Mouse (Mus musculus): ENCODE results near the gene Selenoo. TPM values are rescaled to one million over a fixed set of nuclear protein-coding genes. Genes with fewer than 3 reads are reported as not detected.

Selenoo gene
- polyA plus RNA-seq, 1 experiment: 27.7 TPM

DNA sequence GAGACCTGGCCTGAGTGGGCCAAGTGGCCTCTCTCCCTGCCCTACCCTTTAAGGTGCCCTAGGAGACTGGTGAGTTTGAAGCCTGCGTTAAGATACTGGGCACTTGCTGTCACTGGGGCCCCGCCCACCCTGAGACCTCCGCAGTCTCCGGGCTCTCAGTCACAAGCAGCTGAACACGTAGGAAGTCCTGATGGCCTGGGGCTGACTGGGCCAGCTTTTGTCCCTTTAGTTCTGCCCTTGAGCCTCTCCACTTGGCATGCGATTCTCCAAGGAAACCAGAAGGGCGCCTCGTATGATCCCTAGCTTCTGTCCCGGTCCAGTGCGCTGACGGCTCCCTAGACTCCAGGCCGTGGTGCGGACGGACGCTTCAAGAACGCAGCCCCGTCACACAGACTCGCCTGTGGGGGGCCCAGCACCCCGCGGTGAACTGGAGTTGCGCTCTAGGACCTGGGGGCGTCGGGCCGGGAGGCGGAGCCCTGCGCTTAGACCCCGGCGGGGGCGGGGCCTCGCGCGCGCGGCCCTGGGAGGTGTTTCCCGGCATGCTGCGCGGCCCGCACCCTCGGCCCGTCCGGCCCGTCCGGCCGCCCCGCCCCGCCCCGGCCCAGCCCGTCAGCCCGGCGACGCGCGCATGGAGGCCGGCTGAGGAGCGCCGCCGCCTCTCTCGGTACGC, 13.3 kb upstream of the Selenoo start:
- Histone ChIP-seq H3K27ac (ENCODE audit: insufficient read depth, low read length) (peak overlapping the region; percentile 70), H3K27me3 (ENCODE audit: control insufficient read depth, insufficient read depth, low read length) (no peaks in the 10 kb centered on the region), H3K4me3 (ENCODE audit: extremely low read depth, insufficient read depth, insufficient read length) (peak overlapping the region; percentile 76), H3K36me3 (ENCODE audit: control insufficient read depth, insufficient read depth, low read length) (no peaks in the 10 kb centered on the region), H3K4me1 (ENCODE audit: control insufficient read depth, insufficient read depth, insufficient read length) (peaks cover 14% of the 10 kb centered on the region; the same call in 1 of the 2 replicates)
- peak; percentile 52 to 82 for DNase-seq (ENCODE audit: low read depth in 1 of 2, low spot score in 2 of 2)
- TF ChIP-seq POLR2A (IDR thresholded peaks at IDR 0.05; ENCODE audit: low read depth, low read length) (peak; percentile 52), CTCF (IDR thresholded peaks at IDR 0.05; ENCODE audit: extremely low read depth, insufficient read depth, insufficient read length, insufficient replicate concordance) (no peak)
- under 1% methylated on average over 45 of the region's 59 CpGs for WGBS

DNA sequence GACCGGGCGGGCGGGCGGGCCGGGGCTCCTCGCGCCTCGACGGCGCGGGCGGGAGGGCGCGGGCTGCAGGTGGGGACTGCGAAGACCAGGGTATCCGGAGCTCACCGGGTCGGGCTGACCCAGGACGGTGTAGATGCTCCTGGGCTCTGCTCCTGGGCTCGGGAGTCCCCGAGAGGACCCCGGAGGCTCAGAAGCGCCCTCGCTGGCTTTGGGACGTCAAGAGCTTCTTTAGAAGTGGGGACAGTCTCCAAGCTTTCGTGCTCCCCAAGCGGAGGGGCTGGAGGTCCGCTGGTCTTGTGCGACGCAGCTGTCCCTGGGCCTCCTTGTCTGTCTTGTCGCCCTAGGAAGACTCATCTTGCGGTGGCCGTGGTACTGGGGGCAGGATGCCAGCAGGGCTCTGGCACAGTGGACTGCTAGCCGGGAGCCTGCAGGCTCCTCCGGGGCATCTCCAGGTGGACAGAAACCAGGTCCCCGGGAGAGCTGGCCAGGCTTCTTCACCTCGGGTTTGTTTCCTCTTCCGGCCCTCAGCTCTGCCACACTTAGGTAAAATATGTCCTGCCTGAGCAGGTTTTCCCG, 12.6 kb upstream of the Selenoo start:
- peak in 1 of 2 experiments; percentile 33 for DNase-seq (ENCODE audit: low read depth in 1 of 2, low spot score in 2 of 2)
- H3K27me3 ChIP-seq (ENCODE audit: control insufficient read depth, insufficient read depth, low read length): no peaks in the 10 kb centered on the region
- WGBS: under 1% methylated on average over 39 of the region's 39 CpGs
- TF ChIP-seq CTCF (IDR thresholded peaks at IDR 0.05; ENCODE audit: extremely low read depth, insufficient read depth, insufficient read length, insufficient replicate concordance) (no peak), POLR2A (IDR thresholded peaks at IDR 0.05; ENCODE audit: low read depth, low read length) (no peak)
- H3K4me1 ChIP-seq (ENCODE audit: control insufficient read depth, insufficient read depth, insufficient read length): peaks cover 14% of the 10 kb centered on the region; the same call in 1 of the 2 replicates
- peak overlapping the region; percentile 78 for H3K27ac ChIP-seq (ENCODE audit: insufficient read depth, low read length)
- H3K4me3 ChIP-seq (ENCODE audit: extremely low read depth, insufficient read depth, insufficient read length): peak overlapping the region; percentile 76
- H3K36me3 ChIP-seq (ENCODE audit: control insufficient read depth, insufficient read depth, low read length): 0 out of 2 replicates have a peak, but pooled peaks cover 3% of the 10 kb centered on the region

- TF ChIP-seq POLR2A (IDR thresholded peaks at IDR 0.05; ENCODE audit: low read depth, low read length): peak; percentile 7
- no peak for TF ChIP-seq CTCF (IDR thresholded peaks at IDR 0.05; ENCODE audit: extremely low read depth, insufficient read depth, insufficient read length, insufficient replicate concordance)
- H3K4me3 ChIP-seq (ENCODE audit: extremely low read depth, insufficient read depth, insufficient read length): peak overlapping the region; percentile 53; the same call in 1 of the 2 replicates
- no peaks in the 10 kb centered on the region for H3K27me3 ChIP-seq (ENCODE audit: control insufficient read depth, insufficient read depth, low read length)
- 4% methylated on average over 9 of the region's 9 CpGs for WGBS
- H3K27ac ChIP-seq (ENCODE audit: insufficient read depth, low read length): peak overlapping the region; percentile 84
- H3K36me3 ChIP-seq (ENCODE audit: control insufficient read depth, insufficient read depth, low read length): peaks cover 16% of the 10 kb centered on the region
- peak; percentile 69 to 77 for DNase-seq (ENCODE audit: low read depth in 1 of 2, low spot score in 2 of 2)
- peaks cover 14% of the 10 kb centered on the region; the same call in 1 of the 2 replicates for H3K4me1 ChIP-seq (ENCODE audit: control insufficient read depth, insufficient read depth, insufficient read length)
These were observed 10.6 kb upstream of the Selenoo start for GRCm38 (mm10) chr15:89078208-89078836.

- DNase-seq (ENCODE audit: low read depth in 1 of 2, low spot score in 2 of 2): no peak
- H3K27me3 ChIP-seq (ENCODE audit: control insufficient read depth, insufficient read depth, low read length): no peaks in the 10 kb centered on the region
- peaks cover 3% of the 10 kb centered on the region; the same call in 1 of the 2 replicates for H3K4me1 ChIP-seq (ENCODE audit: control insufficient read depth, insufficient read depth, insufficient read length)
- H3K4me3 ChIP-seq (ENCODE audit: extremely low read depth, insufficient read depth, insufficient read length): no peak overlapping the region
- H3K27ac ChIP-seq (ENCODE audit: insufficient read depth, low read length): no peak overlapping the region
- TF ChIP-seq CTCF (IDR thresholded peaks at IDR 0.05; ENCODE audit: extremely low read depth, insufficient read depth, insufficient read length, insufficient replicate concordance) (no peak), POLR2A (IDR thresholded peaks at IDR 0.05; ENCODE audit: low read depth, low read length) (no peak)
- 94% methylated on average over 1 of the region's 1 CpGs for WGBS
- H3K36me3 ChIP-seq (ENCODE audit: control insufficient read depth, insufficient read depth, low read length): peaks cover 40% of the 10 kb centered on the region
These were observed 5.0 kb upstream of the Selenoo start for GRCm38 (mm10) chr15:89083906-89084305.

GRCm38 (mm10) chr15:89084826-89085225, 4.1 kb upstream of the Selenoo start:
- Histone ChIP-seq H3K4me3 (ENCODE audit: extremely low read depth, insufficient read depth, insufficient read length) (no peak overlapping the region), H3K36me3 (ENCODE audit: control insufficient read depth, insufficient read depth, low read length) (peaks cover 40% of the 10 kb centered on the region), H3K27ac (ENCODE audit: insufficient read depth, low read length) (no peak overlapping the region), H3K27me3 (ENCODE audit: control insufficient read depth, insufficient read depth, low read length) (no peaks in the 10 kb centered on the region), H3K4me1 (ENCODE audit: control insufficient read depth, insufficient read depth, insufficient read length) (peaks cover 3% of the 10 kb centered on the region; the same call in 1 of the 2 replicates)
- DNase-seq (ENCODE audit: low read depth in 1 of 2, low spot score in 2 of 2): no peak
- WGBS: 98% methylated on average over 2 of the region's 2 CpGs
- TF ChIP-seq CTCF (IDR thresholded peaks at IDR 0.05; ENCODE audit: extremely low read depth, insufficient read depth, insufficient read length, insufficient replicate concordance) (no peak), POLR2A (IDR thresholded peaks at IDR 0.05; ENCODE audit: low read depth, low read length) (no peak)

DNA sequence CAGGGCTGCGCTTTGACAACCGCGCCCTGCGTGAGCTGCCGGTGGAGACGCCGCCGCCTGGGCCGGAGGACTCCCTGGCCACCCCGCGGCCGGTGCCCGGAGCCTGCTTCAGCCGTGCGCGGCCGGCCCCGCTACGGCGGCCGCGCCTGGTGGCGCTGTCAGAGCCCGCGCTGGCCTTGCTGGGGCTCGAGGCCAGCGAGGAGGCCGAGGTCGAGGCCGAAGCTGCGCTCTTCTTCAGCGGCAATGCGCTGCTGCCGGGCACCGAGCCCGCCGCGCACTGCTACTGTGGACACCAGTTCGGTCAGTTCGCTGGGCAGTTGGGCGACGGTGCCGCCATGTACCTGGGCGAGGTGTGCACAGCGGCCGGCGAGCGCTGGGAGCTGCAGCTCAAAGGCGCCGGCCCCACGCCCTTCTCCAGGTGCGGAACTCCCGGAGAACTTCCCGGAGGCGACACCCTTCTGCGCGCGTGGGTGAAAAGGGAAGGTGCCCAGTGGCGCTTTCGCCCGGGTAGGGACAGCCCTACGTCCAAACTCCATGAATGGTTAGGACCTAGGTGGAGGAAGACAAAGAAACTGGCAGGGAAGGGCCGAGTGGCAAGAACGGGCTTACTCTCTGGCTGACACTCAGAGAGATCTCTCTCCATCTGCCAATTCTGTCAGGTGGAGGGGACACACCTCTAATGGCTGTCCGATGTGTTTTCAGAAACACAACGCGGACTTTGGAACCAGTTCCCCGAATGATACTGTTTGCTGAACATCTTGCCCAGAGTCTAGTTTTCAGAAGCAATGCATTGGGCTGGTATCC, 566 bp downstream of the Selenoo start:
- Histone ChIP-seq H3K4me1 (ENCODE audit: control insufficient read depth, insufficient read depth, insufficient read length) (peaks cover 3% of the 10 kb centered on the region; the same call in 1 of the 2 replicates), H3K4me3 (ENCODE audit: extremely low read depth, insufficient read depth, insufficient read length) (peak overlapping the region; percentile 86), H3K27me3 (ENCODE audit: control insufficient read depth, insufficient read depth, low read length) (no peaks in the 10 kb centered on the region), H3K36me3 (ENCODE audit: control insufficient read depth, insufficient read depth, low read length) (peaks cover 27% of the 10 kb centered on the region), H3K27ac (ENCODE audit: insufficient read depth, low read length) (peak overlapping the region; percentile 79)
- WGBS: 2% methylated on average over 68 of the region's 68 CpGs
- no peak for DNase-seq (ENCODE audit: low read depth in 1 of 2, low spot score in 2 of 2)
- TF ChIP-seq CTCF (IDR thresholded peaks at IDR 0.05; ENCODE audit: extremely low read depth, insufficient read depth, insufficient read length, insufficient replicate concordance): no peak
- TF ChIP-seq POLR2A (IDR thresholded peaks at IDR 0.05; ENCODE audit: low read depth, low read length): no peak

Measured in spleen, adult 2 months (tissue).